Mouse (Mus musculus) liver, embryonic 12.5 days (tissue): ENCODE results near the gene Cdt1. TPM values are rescaled to one million over a fixed set of nuclear protein-coding genes. Genes with fewer than 3 reads are reported as not detected.
"Not testable (repeated sequence)": the region's sequence is repeated elsewhere in the genome, so short reads cannot be mapped to it uniquely, and the experiment has no call there.

Experiments used
- ATAC-seq: fragments of 200-750 bp; cut with Nextera tagmentation; 2 replicates; pipeline ENCODE4 v1.8.0; 2017; ENCODE audit warnings: moderate number of reproducible peaks, mild to moderate bottlenecking, moderate library complexity
- H3K27ac ChIP-seq: fragments of 300-500 bp; sonication (generic); 2 replicates; pipeline ENCODE4 v1.5.1; 2016; ENCODE audit warnings: mild to moderate bottlenecking
- H3K27me3 ChIP-seq: fragments of 300-500 bp; sonication (generic); replicated peaks from 2 replicates; pipeline ENCODE4 v1.6.1; 2016; ENCODE audit warnings: mild to moderate bottlenecking, moderate library complexity
- H3K36me3 ChIP-seq: fragments of 300-500 bp; sonication (generic); 2 replicates; pipeline ENCODE4 v1.6.1; 2016; ENCODE audit warnings: mild to moderate bottlenecking, moderate library complexity
- H3K4me1 ChIP-seq: fragments of 300-500 bp; sonication (generic); 2 replicates; pipeline ENCODE4 v1.6.1; 2016
- H3K4me2 ChIP-seq: fragments of 300-500 bp; sonication (generic); 2 replicates; pipeline ENCODE4 v1.6.1; 2016; ENCODE audit warnings: mild to moderate bottlenecking, moderate library complexity
- H3K4me3 ChIP-seq: fragments of 300-500 bp; sonication (generic); 2 replicates; pipeline ENCODE4 v1.5.1; 2016; ENCODE audit warnings: mild to moderate bottlenecking, moderate library complexity
- H3K9ac ChIP-seq: fragments of 300-500 bp; sonication (generic); 2 replicates; pipeline ENCODE4 v1.6.1; 2016; ENCODE audit warnings: mild to moderate bottlenecking, moderate library complexity
- H3K9me3 ChIP-seq: fragments of 300-500 bp; sonication (generic); replicated peaks from 2 replicates; pipeline ENCODE4 v1.6.1; 2016; ENCODE audit warnings: mild to moderate bottlenecking, moderate library complexity
- WGBS: fragments of 180-500 bp; shearing (Covaris S2); methylation state at CpG from one replicate; pipeline ENCODE4 v1.1.7; 2016; ENCODE audit not compliant: insufficient replicate concordance; 5-methylcytosine and 5-hydroxymethylcytosine counted together
- polyA plus RNA-seq: library from polyadenylated mRNA; unstranded; fragments of >200 nt; fragmentation: Nextera tagmentation; extraction: Ambion mirVana; gene quantifications from 2 replicates; pipeline ENCODE4 v1.2.1, GENCODE M21; 2016

Cdt1 gene
- polyA plus RNA-seq, 1 experiment from 2014 or later, result 65.7 TPM

DNA sequence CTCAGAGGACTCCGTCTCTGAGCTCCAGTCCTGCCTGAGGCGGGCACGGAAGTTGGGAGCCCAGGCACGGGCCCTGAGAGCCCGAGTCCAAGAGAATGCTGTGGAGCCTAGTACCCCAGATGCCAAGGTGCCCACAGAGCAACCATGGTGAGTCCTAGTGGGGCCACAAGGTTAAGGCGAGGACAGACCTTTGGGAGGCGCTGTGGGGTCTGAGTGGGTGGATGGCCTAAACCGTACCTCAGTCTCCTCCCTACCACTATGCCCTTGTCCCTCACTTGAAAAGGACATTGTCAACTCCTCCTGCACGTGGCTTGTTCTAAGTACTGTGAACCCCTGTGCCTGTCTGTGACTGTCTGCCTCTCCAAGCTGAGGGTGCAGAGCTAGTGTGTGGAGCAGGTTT, 1.5 kb downstream of the Cdt1 start:
- WGBS, result 54% methylated on average over 9 of the region's 9 CpGs

DNA sequence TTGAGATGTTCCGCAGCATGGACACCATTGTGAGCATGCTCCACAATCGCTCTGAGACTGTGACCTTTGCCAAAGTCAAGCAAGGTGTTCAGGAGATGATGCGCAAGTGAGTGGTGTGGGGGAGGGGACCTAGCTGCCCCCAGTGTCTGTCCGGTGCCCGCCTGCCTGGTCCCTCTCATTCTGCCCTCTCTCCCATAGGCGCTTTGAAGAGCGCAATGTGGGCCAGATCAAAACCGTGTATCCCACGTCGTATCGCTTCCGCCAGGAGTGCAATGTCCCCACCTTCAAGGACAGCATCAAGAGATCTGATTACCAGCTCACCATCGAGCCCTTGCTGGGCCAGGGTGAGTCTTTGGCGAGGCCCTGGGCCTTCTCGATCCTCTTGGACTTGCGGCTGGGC, 2.2 kb downstream of the Cdt1 start:
- peak overlapping the region; percentile 93 for H3K27ac ChIP-seq
- H3K9me3 ChIP-seq, result no peaks in the 10 kb centered on the region
- H3K4me2 ChIP-seq, result peak overlapping the region; percentile 96
- H3K9ac ChIP-seq, result 0 out of 2 replicates have a peak overlapping the region, but pooled peaks have one; percentile 98
- no peak for ATAC-seq
- peak overlapping the region; percentile 98 for H3K4me3 ChIP-seq
- H3K36me3 ChIP-seq, result peaks cover 62% of the 10 kb centered on the region
- no peaks in the 10 kb centered on the region for H3K27me3 ChIP-seq
- peaks cover 81% of the 10 kb centered on the region for H3K4me1 ChIP-seq
- WGBS, result 93% methylated on average over 16 of the region's 16 CpGs

More for the DNA sequence above, 1.5 kb downstream of the Cdt1 start:
- Histone ChIP-seq H3K9me3 (no peaks in the 10 kb centered on the region), H3K36me3 (peaks cover 55% of the 10 kb centered on the region), H3K4me3 (peak overlapping the region; percentile 98), H3K27me3 (no peaks in the 10 kb centered on the region), H3K9ac (peak overlapping the region; percentile 98), H3K4me2 (peak overlapping the region; percentile 96), H3K4me1 (peaks cover 74% of the 10 kb centered on the region), H3K27ac (peak overlapping the region; percentile 93)
- ATAC-seq, result no peak

DNA sequence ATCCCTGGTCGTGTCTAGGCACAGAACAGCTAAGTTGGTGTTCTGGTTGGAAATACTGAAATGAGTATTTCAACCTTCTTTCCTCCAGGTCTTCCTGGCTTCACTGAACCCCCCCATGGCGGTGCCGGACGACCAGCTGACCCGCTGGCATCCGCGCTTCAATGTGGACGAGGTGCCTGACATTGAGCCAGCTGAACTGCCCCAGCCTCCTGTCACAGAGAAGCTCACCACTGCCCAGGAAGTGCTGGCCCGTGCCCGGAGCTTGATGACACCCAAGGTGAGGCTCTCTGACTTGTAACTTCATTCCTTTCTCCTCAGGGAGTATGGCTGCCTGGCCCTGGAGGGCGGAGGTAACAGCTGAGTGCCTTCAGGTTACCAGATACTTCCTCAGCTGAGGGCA, 3.3 kb downstream of the Cdt1 start:
- no peak overlapping the region for H3K4me3 ChIP-seq
- H3K9ac ChIP-seq, result no peak overlapping the region
- peaks cover 63% of the 10 kb centered on the region for H3K36me3 ChIP-seq
- 0 out of 2 replicates have a peak overlapping the region, but pooled peaks have one; percentile 8 for H3K27ac ChIP-seq
- H3K4me2 ChIP-seq, result peak overlapping the region; percentile 96; the same call in 1 of the 2 replicates
- peaks cover 87% of the 10 kb centered on the region for H3K4me1 ChIP-seq
- no peaks in the 10 kb centered on the region for H3K27me3 ChIP-seq
- H3K9me3 ChIP-seq, result no peaks in the 10 kb centered on the region
- no peak for ATAC-seq
- 85% methylated on average over 11 of the region's 11 CpGs for WGBS

DNA sequence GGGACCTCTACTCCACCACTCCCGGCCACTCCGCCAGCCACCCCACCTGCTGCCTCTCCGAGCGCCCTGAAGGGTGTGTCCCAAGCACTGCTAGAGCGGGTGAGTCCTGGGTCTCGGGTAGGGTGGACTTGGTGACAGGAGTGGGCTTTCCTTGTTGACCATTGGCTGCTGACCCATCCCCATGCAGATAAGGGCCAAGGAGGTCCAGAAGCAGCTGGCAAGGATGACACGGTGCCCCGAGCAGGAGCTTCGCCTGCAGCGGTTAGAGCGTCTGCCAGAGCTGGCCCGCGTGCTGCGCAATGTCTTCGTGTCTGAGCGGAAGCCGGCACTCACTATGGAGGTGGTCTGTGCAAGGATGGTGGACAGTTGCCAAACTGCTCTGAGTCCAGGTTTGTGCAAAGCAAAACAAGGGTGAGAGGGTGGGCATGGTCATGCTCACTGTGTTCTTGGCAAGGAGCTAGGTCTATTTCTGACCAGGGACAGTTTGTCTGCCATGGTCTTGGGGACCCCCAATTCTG, 4.0 kb downstream of the Cdt1 start:
- Histone ChIP-seq H3K36me3 (peaks cover 63% of the 10 kb centered on the region), H3K9me3 (no peaks in the 10 kb centered on the region), H3K27me3 (no peaks in the 10 kb centered on the region), H3K9ac (0 out of 2 replicates have a peak overlapping the region, but pooled peaks have one; percentile 0), H3K4me1 (peaks cover 86% of the 10 kb centered on the region), H3K4me2 (peak overlapping the region; percentile 96; the same call in 1 of the 2 replicates), H3K4me3 (no peak overlapping the region), H3K27ac (no peak overlapping the region)
- WGBS, result 91% methylated on average over 17 of the region's 17 CpGs
- no peak for ATAC-seq

DNA sequence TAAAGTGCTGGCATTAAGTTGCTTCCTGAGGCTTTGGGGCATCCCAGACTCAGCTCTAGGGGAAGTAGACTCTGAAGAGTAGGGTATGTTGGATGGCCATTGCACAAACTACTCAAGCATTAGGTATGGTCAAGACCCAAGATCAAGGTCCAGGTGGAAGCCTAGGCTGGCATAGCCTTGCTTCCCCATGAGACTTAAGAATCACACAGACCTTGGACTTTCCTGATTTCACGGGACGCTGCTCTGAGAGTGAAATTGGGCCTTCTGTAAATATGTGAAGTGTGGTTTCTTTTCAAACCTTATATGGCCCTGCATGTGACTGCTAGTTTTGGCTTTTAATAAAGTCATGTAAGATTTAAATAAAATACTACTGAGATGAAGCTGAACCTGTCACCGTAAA, 4.9 kb downstream of the Cdt1 start:
- Histone ChIP-seq H3K4me1 (peaks cover 87% of the 10 kb centered on the region), H3K9ac (0 out of 2 replicates have a peak overlapping the region, but pooled peaks have one; percentile 0), H3K9me3 (no peaks in the 10 kb centered on the region), H3K27me3 (no peaks in the 10 kb centered on the region), H3K4me2 (peak overlapping the region; percentile 19; the same call in 1 of the 2 replicates), H3K4me3 (no peak overlapping the region), H3K36me3 (peaks cover 63% of the 10 kb centered on the region), H3K27ac (peak overlapping the region; percentile 83)
- no peak for ATAC-seq
- 89% methylated on average over 3 of the region's 3 CpGs for WGBS

DNA sequence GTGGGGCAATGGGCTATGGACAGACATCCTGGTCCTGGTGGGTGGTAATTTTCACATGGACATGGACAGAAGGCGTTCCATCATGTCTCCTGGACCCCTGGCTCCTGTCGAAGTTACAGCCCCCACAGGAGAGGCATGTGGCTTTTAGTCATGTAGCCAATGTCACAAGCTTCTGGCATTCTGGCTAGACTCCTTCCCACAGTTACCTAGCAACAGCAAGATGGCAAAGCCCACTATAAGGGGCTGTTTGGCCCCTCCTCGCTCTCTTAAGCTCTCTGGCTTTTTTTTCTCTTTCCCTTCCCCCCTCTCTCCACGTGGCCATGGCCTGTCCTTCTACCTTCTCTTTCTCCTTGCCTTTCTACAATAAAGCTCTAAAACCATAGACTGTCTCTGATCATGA, 5.4 kb downstream of the Cdt1 start:
- ATAC-seq, H3K9me3 ChIP-seq, H3K9ac ChIP-seq, H3K27me3 ChIP-seq, H3K4me3 ChIP-seq: not testable (repeated sequence)
- H3K27ac ChIP-seq, result peak overlapping the region; percentile 83
- peaks cover 87% of the 10 kb centered on the region for H3K4me1 ChIP-seq
- H3K4me2 ChIP-seq, result peak overlapping the region; percentile 19; the same call in 1 of the 2 replicates
- WGBS, result 54% methylated on average over 4 of the region's 4 CpGs
- peaks cover 63% of the 10 kb centered on the region for H3K36me3 ChIP-seq

DNA sequence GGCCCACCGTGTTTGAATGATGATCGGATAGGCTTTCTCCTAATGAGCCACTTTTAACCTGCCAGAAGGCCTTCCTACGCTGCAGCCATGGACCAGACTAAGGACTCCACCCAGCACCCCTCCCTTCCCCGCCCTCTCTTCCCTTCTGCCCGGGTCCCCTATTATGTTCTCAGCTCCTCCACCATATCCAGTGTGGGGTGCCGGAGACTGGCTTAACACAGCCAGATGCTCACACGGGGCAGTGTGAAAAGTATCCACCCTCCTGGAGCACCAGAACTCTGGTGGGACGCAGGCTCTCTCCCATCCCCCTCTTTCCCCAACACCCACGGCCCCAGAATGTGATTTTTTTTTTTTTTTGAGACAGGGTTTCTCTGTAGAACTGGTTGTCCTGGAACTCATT, 5.8 kb downstream of the Cdt1 start:
- Histone ChIP-seq H3K9ac (no peak overlapping the region), H3K4me2 (no peak overlapping the region), H3K4me1 (peaks cover 87% of the 10 kb centered on the region), H3K9me3 (no peaks in the 10 kb centered on the region), H3K36me3 (peaks cover 63% of the 10 kb centered on the region), H3K27ac (peak overlapping the region; percentile 83), H3K27me3 (no peaks in the 10 kb centered on the region), H3K4me3 (no peak overlapping the region)
- 41% methylated on average over 9 of the region's 9 CpGs for WGBS
- ATAC-seq, result no peak

DNA sequence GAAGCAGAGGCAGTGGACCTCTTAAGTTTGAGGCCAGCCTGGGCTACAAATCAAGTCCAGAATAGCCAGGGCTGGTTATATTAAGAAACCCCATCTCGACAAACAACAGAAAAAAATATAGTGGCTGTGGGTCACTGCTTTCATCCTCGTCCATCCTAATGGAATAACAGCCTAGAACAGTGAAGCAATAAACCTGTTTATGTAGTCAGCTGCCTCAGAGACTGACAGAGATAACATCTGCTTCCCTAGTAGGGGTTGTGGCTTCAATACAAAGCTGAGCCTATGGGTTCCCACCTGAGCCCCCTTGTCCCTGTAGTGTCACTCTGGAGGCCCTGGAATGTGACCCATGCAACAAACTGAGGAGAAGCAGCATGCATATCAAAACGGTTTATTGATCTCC, 6.4 kb downstream of the Cdt1 start:
- Histone ChIP-seq H3K9ac (peak overlapping the region; percentile 77), H3K4me3 (peak overlapping the region; percentile 71; the same call in 1 of the 2 replicates), H3K36me3 (peaks cover 58% of the 10 kb centered on the region), H3K4me2 (peak overlapping the region; percentile 92), H3K4me1 (peaks cover 81% of the 10 kb centered on the region), H3K27me3 (no peaks in the 10 kb centered on the region), H3K9me3 (no peaks in the 10 kb centered on the region), H3K27ac (peak overlapping the region; percentile 83)
- ATAC-seq, result no peak
- WGBS, result 46% methylated on average over 3 of the region's 3 CpGs

DNA sequence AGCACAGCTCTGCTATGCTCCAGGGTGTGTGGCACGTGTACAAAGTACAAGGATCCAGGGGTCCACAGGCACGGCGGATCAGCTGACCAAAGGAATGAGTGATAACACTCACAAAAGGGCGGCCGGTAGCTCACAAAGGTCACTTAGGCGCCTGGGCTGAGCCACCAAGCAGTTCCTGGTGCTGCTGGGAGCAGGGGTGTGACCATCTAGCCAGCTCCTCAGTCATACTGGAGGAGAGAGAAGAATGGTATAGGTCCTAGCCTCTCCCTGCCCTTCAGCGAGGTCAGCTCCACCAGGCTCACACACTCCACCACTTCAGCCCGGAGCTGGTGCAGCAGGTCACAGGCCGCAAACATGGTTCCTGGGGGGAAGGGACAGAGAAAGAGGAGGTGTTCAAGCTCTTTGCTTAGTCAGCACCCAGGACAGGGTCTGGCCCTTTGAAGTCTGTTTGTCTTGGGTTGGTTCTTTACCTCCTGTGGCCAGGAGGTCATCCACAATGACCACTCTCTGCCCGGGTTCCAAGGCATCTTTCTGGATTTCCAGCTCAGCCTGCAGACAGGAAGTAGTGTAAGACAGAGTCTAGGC, 6.9 kb downstream of the Cdt1 start:
- Histone ChIP-seq H3K9me3 (no peaks in the 10 kb centered on the region), H3K27ac (peak overlapping the region; percentile 83), H3K4me1 (peaks cover 76% of the 10 kb centered on the region), H3K36me3 (peaks cover 53% of the 10 kb centered on the region), H3K27me3 (no peaks in the 10 kb centered on the region), H3K9ac (peak overlapping the region; percentile 77), H3K4me3 (peak overlapping the region; percentile 71), H3K4me2 (peak overlapping the region; percentile 92)
- WGBS, result 15% methylated on average over 10 of the region's 10 CpGs
- peak; percentile 19; the same call in 1 of the 2 replicates for ATAC-seq

DNA sequence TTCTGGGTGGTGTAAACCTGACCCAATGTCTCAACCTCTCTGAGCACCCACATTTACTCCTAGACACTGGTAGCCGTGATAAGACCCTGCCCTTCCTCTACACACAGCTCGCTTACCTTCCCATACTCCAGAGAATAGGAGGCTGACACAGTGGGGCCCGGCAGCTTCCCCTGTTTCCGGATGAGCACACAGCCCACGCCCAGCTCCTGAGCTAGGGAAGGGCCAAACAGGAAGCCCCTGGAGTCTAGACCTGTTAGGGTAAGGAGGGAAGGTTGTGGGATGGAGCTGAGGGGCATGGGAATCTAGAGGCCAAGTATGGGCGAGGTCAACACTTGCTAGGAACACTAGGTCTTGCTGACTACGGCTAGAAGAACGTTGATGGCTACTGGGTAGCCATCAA, 7.5 kb downstream of the Cdt1 start:
- ATAC-seq, result peak; percentile 33
- Histone ChIP-seq H3K4me2 (peak overlapping the region; percentile 92), H3K27ac (peak overlapping the region; percentile 83), H3K4me1 (peaks cover 70% of the 10 kb centered on the region), H3K4me3 (peak overlapping the region; percentile 71), H3K9ac (peak overlapping the region; percentile 77), H3K27me3 (no peaks in the 10 kb centered on the region), H3K9me3 (no peaks in the 10 kb centered on the region), H3K36me3 (peaks cover 48% of the 10 kb centered on the region)
- WGBS, result 15% methylated on average over 8 of the region's 8 CpGs

DNA sequence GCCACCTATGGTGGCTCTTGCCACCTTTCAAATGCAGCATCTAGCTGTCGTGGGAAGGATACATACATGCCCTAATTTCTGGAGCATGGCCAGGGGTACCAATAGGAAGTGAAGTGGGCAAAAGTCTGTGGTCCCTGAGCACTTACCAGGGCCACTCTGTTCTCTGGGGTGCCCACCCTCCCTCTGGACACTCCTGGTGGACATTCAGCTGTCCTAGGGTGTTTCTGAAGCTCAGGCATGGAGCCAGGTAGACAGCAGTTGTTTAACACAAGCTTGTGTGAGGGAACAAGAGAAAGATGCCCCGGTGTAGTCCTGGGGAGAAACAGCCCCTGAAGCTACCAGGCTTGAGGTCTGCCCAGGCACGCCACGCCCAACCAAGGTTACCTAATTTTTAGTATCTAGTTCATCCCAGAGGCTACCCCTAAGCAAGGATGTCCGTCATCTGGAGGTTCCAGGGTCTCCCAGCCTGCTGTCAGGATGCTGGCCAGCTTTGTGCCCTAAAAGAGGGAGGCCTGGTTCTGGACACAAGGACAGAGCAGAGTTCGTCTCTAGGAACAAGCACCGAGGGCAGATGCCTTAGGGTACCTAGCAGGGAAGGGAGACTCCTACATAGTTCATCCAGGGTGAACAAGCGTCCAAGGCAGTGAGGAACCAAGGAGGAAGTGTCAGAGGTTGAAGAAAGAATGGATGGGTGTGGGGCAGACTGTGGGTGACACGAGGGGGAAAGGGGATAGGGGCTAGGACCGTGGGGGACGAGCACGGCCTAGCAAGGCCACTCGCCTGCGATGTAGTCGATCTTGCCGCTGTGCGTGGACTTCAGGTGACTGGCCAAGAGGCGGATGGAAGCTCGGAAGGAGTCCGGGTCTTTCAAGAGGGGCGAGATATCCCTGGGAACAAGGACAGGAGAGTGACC, 8.2 kb downstream of the Cdt1 start:
- H3K27ac ChIP-seq, result peak overlapping the region; percentile 83
- H3K4me2 ChIP-seq, result peak overlapping the region; percentile 92
- 5% methylated on average over 21 of the region's 21 CpGs for WGBS
- ATAC-seq, result 0 out of 2 replicates have a peak, but pooled peaks have one; percentile 2
- peaks cover 41% of the 10 kb centered on the region for H3K36me3 ChIP-seq
- H3K27me3 ChIP-seq, result no peaks in the 10 kb centered on the region
- peaks cover 63% of the 10 kb centered on the region for H3K4me1 ChIP-seq
- peak overlapping the region; percentile 77 for H3K9ac ChIP-seq
- H3K4me3 ChIP-seq, result peak overlapping the region; percentile 71
- no peaks in the 10 kb centered on the region for H3K9me3 ChIP-seq

DNA sequence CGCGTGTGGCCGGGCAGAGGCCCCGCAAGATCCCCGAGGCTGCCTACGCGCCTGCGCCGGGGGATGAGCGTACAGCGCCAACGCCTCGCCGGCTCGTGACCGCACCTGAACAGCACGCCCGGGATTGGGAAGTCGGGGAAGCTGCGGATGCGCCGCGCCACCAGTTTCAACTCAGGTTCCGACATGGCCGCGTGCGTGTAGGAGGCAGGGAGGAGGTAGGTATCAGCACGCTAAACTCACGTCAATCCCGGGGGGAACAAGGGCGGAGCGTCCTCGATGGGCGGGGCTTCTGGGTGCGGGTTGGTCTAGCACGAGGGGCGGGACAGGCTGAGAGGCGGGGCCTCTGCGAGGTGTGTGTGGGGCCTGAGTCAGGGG, 8.8 kb downstream of the Cdt1 start, which contains the start of gene Aprt:
TSS of gene Aprt (minus strand) at position 262 of the 375 bp plus-strand sequence.
- H3K27me3 ChIP-seq, result no peaks in the 10 kb centered on the region
- 2% methylated on average over 39 of the region's 39 CpGs for WGBS
- H3K9me3 ChIP-seq, result no peaks in the 10 kb centered on the region
- peak within 1 kb of the TSS; percentile 77 for H3K9ac ChIP-seq
- H3K4me2 ChIP-seq, result peak within 1 kb of the TSS; percentile 92
- ATAC-seq, result peak; percentile 87
- peaks cover 57% of the 10 kb centered on the region for H3K4me1 ChIP-seq
- H3K36me3 ChIP-seq, result peaks cover 34% of the 10 kb centered on the region
- peak within 1 kb of the TSS; percentile 83 for H3K27ac ChIP-seq
- H3K4me3 ChIP-seq, result peak within 1 kb of the TSS; percentile 71
